Mouse (Mus musculus) hindbrain, embryonic 11.5 days (tissue): Measurements from ENCODE around the gene Cyp2c23. TPM values are rescaled to one million over a fixed set of nuclear protein-coding genes. Genes with fewer than 3 reads are reported as not detected.

ENCODE experiments used
- ATAC-seq: fragments of 200-750 bp; cut with Nextera tagmentation; 2 replicates; pipeline ENCODE4 v1.8.0; 2017; ENCODE audit warnings: mild to moderate bottlenecking, moderate TSS enrichment, moderate library complexity; ENCODE audit not compliant: low FRiP score
- DNase-seq: peaks from one replicate; pipeline ENCODE4 v3.0.0-alpha.2; 2015; ENCODE audit warnings: low spot score
- H3K27ac ChIP-seq: fragments of 300-500 bp; sonication (generic); 2 replicates; pipeline ENCODE4 v1.5.1; 2014; ENCODE audit warnings: mild to moderate bottlenecking, low read depth, low read length
- H3K27me3 ChIP-seq: fragments of 300-500 bp; sonication (generic); 2 replicates; pipeline ENCODE4 v1.6.1; 2014; ENCODE audit warnings: mild to moderate bottlenecking, low read length, moderate library complexity, mixed read lengths; ENCODE audit not compliant: control insufficient read depth, insufficient read depth
- H3K36me3 ChIP-seq: fragments of 300-500 bp; sonication (generic); 2 replicates; pipeline ENCODE4 v1.6.1; 2014; ENCODE audit warnings: mild to moderate bottlenecking, low read length, moderate library complexity, mixed read lengths; ENCODE audit not compliant: control insufficient read depth, insufficient read depth
- H3K4me1 ChIP-seq: fragments of 300-500 bp; sonication (generic); replicated peaks from 2 replicates; pipeline ENCODE4 v1.6.1; 2014; ENCODE audit warnings: low read length, mixed read lengths; ENCODE audit not compliant: control insufficient read depth, insufficient read depth
- H3K4me2 ChIP-seq: fragments of 300-500 bp; sonication (generic); replicated peaks from 2 replicates; pipeline ENCODE4 v1.6.1; 2014; ENCODE audit warnings: mild to moderate bottlenecking, low read depth, low read length
- H3K4me3 ChIP-seq: fragments of 300-500 bp; sonication (generic); 2 replicates; pipeline ENCODE4 v1.5.1; 2014; ENCODE audit warnings: low read depth, low read length
- H3K9ac ChIP-seq: fragments of 300-500 bp; sonication (generic); 2 replicates; pipeline ENCODE4 v1.6.1; 2014; ENCODE audit warnings: low read depth, low read length
- H3K9me3 ChIP-seq: fragments of 300-500 bp; sonication (generic); 2 replicates; pipeline ENCODE4 v1.6.1; 2016; ENCODE audit warnings: low read length; ENCODE audit not compliant: control insufficient read depth
- WGBS: fragments of 180-500 bp; shearing (Covaris S2); extraction: QIAGEN DNeasy Blood & Tissue Kit; methylation state at CpG from one replicate; pipeline ENCODE4 v1.1.7; 2014; 5-methylcytosine and 5-hydroxymethylcytosine counted together
- polyA plus RNA-seq: library from polyadenylated mRNA; unstranded; fragments of >200 nt; fragmentation: Nextera tagmentation; extraction: Ambion mirVana; gene quantifications from 2 replicates; pipeline ENCODE4 v1.2.1, GENCODE M21; 2014

Cyp2c23 gene
- polyA plus RNA-seq, 1 experiment from 2014 or later: not detected

DNA sequence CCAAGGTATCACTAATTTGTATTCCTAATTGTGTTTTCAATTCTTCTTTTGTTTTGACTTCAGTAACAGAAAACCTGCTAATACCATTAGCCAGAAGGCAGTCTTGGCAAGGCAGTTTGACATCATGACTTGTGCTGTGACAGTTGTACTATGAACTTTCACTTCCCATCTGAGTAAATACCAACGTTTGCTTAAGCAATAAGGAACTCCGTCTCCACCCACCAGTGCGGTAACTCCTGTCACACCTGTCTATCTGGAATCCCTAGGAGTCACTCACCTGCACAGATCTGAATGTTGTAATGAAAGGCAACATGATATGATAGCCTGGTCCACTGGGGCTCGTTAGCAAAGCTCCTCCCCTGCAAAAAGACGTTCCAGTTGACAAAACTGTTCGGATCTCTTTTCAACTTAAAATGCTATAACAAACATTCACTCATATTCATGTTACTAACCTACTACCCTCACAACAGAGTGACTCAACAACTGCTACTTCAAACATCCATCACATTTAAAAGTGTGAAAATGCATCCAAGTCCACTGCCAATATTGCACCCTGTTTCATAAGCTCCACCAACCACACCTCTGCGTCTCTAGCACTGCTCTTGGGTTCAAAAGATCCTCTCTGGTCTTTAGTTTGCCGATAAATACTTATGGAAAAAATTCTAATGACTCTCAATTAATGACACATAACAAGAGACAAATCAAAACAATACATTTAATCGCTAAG, 38.5 kb upstream of the Cyp2c23 start:
- 86% methylated on average over 9 of the region's 9 CpGs for WGBS
- no peak for ATAC-seq
- no peaks in the 10 kb centered on the region for H3K27me3 ChIP-seq

DNA sequence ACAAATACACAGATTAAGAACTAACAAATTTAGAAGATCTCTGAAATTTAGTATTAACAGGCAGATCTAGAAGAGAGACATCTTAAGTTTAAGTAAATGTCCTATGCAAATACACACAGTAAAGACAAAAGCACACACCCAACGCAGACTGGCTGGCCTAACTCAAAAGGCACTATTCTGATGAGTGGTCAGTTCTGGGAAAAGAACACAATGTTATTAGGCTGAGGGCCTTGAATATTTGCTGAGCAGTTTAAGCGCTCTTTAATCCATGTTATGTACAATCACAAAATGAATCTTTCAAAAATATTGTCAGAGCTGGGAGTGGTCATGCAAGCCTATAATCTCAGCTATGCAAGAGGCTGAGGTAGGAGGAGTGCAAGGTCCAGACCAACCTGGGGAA, 35.7 kb upstream of the Cyp2c23 start:
- no peaks in the 10 kb centered on the region for H3K36me3 ChIP-seq
- 94% methylated on average over 2 of the region's 2 CpGs for WGBS
- DNase-seq: no peak
- no peaks in the 10 kb centered on the region for H3K9me3 ChIP-seq
- no peak for ATAC-seq
- H3K4me2 ChIP-seq: no peak overlapping the region
- no peaks in the 10 kb centered on the region for H3K4me1 ChIP-seq
- no peaks in the 10 kb centered on the region for H3K27me3 ChIP-seq
- H3K27ac ChIP-seq: no peak overlapping the region
- no peak overlapping the region for H3K4me3 ChIP-seq
- no peak overlapping the region for H3K9ac ChIP-seq

More for the DNA sequence above, 38.5 kb upstream of the Cyp2c23 start:
- no peaks in the 10 kb centered on the region for H3K9me3 ChIP-seq
- no peaks in the 10 kb centered on the region for H3K4me1 ChIP-seq
- H3K4me3 ChIP-seq: no peak overlapping the region
- H3K9ac ChIP-seq: no peak overlapping the region
- H3K36me3 ChIP-seq: no peaks in the 10 kb centered on the region
- H3K27ac ChIP-seq: no peak overlapping the region
- no peak overlapping the region for H3K4me2 ChIP-seq
- no peak for DNase-seq

DNA sequence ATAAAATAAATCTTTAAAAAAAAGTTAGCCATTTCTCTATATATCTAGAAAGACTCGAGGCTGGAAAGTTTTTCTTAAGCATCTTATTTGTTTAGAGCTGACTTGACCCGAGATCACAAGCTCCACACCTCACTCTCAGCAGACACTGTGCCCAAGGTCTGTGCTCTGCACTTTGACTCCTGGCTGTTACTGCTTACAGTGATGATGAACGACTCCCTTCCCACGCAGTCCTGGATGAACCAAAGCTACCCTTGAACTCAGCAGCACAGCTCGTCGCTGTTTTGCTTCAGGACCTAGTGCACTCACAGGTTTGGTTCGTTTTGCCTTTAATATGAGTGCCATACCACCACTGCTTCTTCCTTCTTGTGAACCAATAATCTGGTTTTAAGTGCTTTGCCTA, 34.8 kb upstream of the Cyp2c23 start:
- DNase-seq: no peak
- Histone ChIP-seq H3K9ac (no peak overlapping the region), H3K4me3 (no peak overlapping the region)

GRCm38 (mm10) chr19:44060226-44060625, 31.2 kb upstream of the Cyp2c23 start:
- Histone ChIP-seq H3K27me3 (no peaks in the 10 kb centered on the region), H3K4me2 (no peak overlapping the region), H3K27ac (no peak overlapping the region), H3K9me3 (no peaks in the 10 kb centered on the region), H3K36me3 (no peaks in the 10 kb centered on the region), H3K4me3 (no peak overlapping the region), H3K9ac (no peak overlapping the region), H3K4me1 (no peaks in the 10 kb centered on the region)
- ATAC-seq (no peak), DNase-seq (no peak)
- WGBS: 87% methylated on average over 3 of the region's 3 CpGs

More for the DNA sequence above, 34.8 kb upstream of the Cyp2c23 start:
- ATAC-seq: no peak
- H3K4me1 ChIP-seq: no peaks in the 10 kb centered on the region
- no peaks in the 10 kb centered on the region for H3K9me3 ChIP-seq
- H3K27ac ChIP-seq: no peak overlapping the region
- no peak overlapping the region for H3K4me2 ChIP-seq
- whole genome bisulfite sequencing: 92% methylated on average over 7 of the region's 7 CpGs
- H3K36me3 ChIP-seq: no peaks in the 10 kb centered on the region
- no peaks in the 10 kb centered on the region for H3K27me3 ChIP-seq

GRCm38 (mm10) chr19:44055173-44055826, 26.3 kb upstream of the Cyp2c23 start:
- WGBS: 86% methylated on average over 4 of the region's 4 CpGs
- H3K27ac ChIP-seq: no peak overlapping the region
- no peak overlapping the region for H3K4me3 ChIP-seq
- no peak for ATAC-seq
- H3K9ac ChIP-seq: no peak overlapping the region
- H3K4me1 ChIP-seq: no peaks in the 10 kb centered on the region
- H3K4me2 ChIP-seq: no peak overlapping the region
- no peaks in the 10 kb centered on the region for H3K27me3 ChIP-seq
- no peak for DNase-seq
- H3K36me3 ChIP-seq: no peaks in the 10 kb centered on the region
- H3K9me3 ChIP-seq: no peaks in the 10 kb centered on the region

DNA sequence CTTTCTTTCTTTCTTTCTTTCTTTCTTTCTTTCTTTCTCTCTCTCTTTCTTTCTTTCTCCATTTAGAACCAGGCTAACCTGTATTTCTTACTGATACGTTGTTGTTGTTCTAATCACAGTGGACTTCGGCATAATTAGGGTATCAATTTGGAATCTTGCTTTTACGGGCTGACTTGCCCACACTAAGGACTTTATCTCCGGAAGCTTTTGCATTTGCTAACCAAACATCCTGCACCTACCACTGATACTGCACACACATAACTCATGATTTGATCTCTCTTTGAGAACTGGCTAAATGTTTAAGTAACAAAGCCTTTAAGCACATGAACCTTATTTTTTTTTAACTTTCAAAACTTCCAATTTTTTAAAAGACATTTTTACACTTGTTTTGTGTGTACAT, 21.4 kb upstream of the Cyp2c23 start:
- Histone ChIP-seq H3K9me3 (no peaks in the 10 kb centered on the region), H3K36me3 (no peaks in the 10 kb centered on the region), H3K9ac (no peak overlapping the region), H3K4me3 (no peak overlapping the region), H3K27me3 (no peaks in the 10 kb centered on the region), H3K27ac (no peak overlapping the region), H3K4me2 (no peak overlapping the region), H3K4me1 (no peaks in the 10 kb centered on the region)
- DNase-seq: no peak
- no peak for ATAC-seq
- 86% methylated on average over 4 of the region's 4 CpGs for WGBS

GRCm38 (mm10) chr19:44049282-44049681, 20.3 kb upstream of the Cyp2c23 start:
- WGBS: 60% methylated on average over 3 of the region's 3 CpGs
- H3K36me3 ChIP-seq: no peaks in the 10 kb centered on the region
- no peak overlapping the region for H3K9ac ChIP-seq
- ATAC-seq: no peak
- DNase-seq: no peak
- no peak overlapping the region for H3K27ac ChIP-seq
- H3K27me3 ChIP-seq: no peaks in the 10 kb centered on the region
- no peak overlapping the region for H3K4me3 ChIP-seq
- no peaks in the 10 kb centered on the region for H3K9me3 ChIP-seq
- H3K4me2 ChIP-seq: no peak overlapping the region
- H3K4me1 ChIP-seq: no peaks in the 10 kb centered on the region

DNA sequence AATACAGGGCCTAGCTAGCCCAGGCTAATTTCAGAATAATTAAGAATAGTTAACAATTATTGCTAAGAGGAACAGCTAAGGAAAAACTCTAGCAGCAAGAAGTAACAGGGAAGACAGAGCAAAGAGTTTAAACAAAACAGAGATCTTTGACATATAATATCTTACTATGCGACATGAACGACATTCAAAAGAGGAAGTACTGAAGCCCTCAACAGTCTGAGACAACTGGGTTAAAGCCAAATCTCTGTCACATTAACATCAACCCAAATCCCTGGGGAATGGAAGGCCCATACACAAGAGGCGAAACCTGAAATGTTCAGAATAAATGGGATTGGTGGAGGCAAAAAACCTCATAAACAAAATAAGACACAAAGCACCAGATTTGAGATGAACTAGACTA, 16.8 kb upstream of the Cyp2c23 start:
- H3K4me3 ChIP-seq: no peak overlapping the region
- no peaks in the 10 kb centered on the region for H3K27me3 ChIP-seq
- no peaks in the 10 kb centered on the region for H3K4me1 ChIP-seq
- WGBS: 89% methylated on average over 3 of the region's 3 CpGs
- H3K4me2 ChIP-seq: no peak overlapping the region
- H3K27ac ChIP-seq: no peak overlapping the region
- no peak overlapping the region for H3K9ac ChIP-seq
- H3K36me3 ChIP-seq: no peaks in the 10 kb centered on the region
- ATAC-seq (no peak), DNase-seq (no peak)
- H3K9me3 ChIP-seq: no peaks in the 10 kb centered on the region

DNA sequence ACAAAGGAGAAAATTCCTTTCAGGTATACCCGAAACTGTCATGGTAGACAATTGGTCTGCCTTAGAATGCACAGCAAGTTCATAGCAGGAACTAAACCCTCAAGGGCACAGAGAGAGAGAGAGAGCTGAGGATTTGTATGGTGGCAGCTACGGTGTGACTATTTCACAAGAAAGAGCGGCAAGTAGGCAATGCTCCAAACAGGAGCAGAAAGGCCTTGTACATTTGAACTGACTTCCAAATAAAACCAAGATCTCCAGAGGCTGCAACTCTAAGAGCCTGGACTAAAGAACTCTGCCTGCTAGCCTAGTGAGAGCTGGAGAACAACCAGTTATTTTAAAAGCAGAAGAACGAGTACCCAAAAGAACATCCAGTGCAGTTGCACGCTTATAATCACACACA, 13.1 kb upstream of the Cyp2c23 start:
- DNase-seq: no peak
- ATAC-seq: no peak
- Histone ChIP-seq H3K4me3 (no peak overlapping the region), H3K4me2 (no peak overlapping the region), H3K4me1 (no peaks in the 10 kb centered on the region), H3K36me3 (no peaks in the 10 kb centered on the region), H3K9ac (no peak overlapping the region), H3K27me3 (no peaks in the 10 kb centered on the region), H3K9me3 (no peaks in the 10 kb centered on the region), H3K27ac (no peak overlapping the region)
- WGBS: 81% methylated on average over 5 of the region's 5 CpGs
